Mouse (Mus musculus) midbrain, embryonic 15.5 days (tissue): ENCODE data around the gene Ctsh. TPM values are rescaled to one million over a fixed set of nuclear protein-coding genes. Genes with fewer than 3 reads are reported as not detected.

Experiments used
- ATAC-seq: fragments of 200-750 bp; cut with Nextera tagmentation; replicated peaks from 2 replicates; pipeline ENCODE4 v1.8.0; 2017; ENCODE audit warnings: moderate TSS enrichment
- H3K27ac ChIP-seq: fragments of 300-500 bp; sonication (generic); 2 replicates; pipeline ENCODE4 v1.5.1; 2015; ENCODE audit warnings: mild to moderate bottlenecking, inconsistent platforms
- H3K27me3 ChIP-seq: fragments of 300-500 bp; sonication (generic); replicated peaks from 2 replicates; pipeline ENCODE4 v1.6.1; 2015; ENCODE audit warnings: inconsistent platforms
- H3K36me3 ChIP-seq: fragments of 300-500 bp; sonication (generic); replicated peaks from 2 replicates; pipeline ENCODE4 v1.6.1; 2015; ENCODE audit warnings: inconsistent platforms
- H3K4me1 ChIP-seq: fragments of 300-500 bp; sonication (generic); 2 replicates; pipeline ENCODE4 v1.6.1; 2015; ENCODE audit warnings: inconsistent platforms
- H3K4me2 ChIP-seq: fragments of 300-500 bp; sonication (generic); 2 replicates; pipeline ENCODE4 v1.6.1; 2015; ENCODE audit warnings: inconsistent platforms, mild to moderate bottlenecking, moderate library complexity
- H3K4me3 ChIP-seq: fragments of 300-500 bp; sonication (generic); 2 replicates; pipeline ENCODE4 v1.5.1; 2015; ENCODE audit warnings: mild to moderate bottlenecking, inconsistent platforms
- H3K9ac ChIP-seq: fragments of 300-500 bp; sonication (generic); 2 replicates; pipeline ENCODE4 v1.6.1; 2015; ENCODE audit warnings: mild to moderate bottlenecking, inconsistent platforms
- H3K9me3 ChIP-seq: fragments of 300-500 bp; sonication (generic); 2 replicates; pipeline ENCODE4 v1.6.1; 2016; ENCODE audit warnings: inconsistent platforms
- WGBS: fragments of 180-500 bp; shearing (Covaris S2); methylation state at CpG from one replicate; pipeline ENCODE4 v1.1.7; 2015; ENCODE audit warnings: mixed read lengths; 5-methylcytosine and 5-hydroxymethylcytosine counted together
- polyA plus RNA-seq: library from polyadenylated mRNA; unstranded; fragments of >200 nt; fragmentation: Nextera tagmentation; extraction: Ambion mirVana; gene quantifications from 2 replicates; pipeline ENCODE4 v1.2.1, GENCODE M21; 2015

Ctsh gene
- polyA plus RNA-seq, result 21.3 and 24.0 TPM in 2 replicates

GRCm38 (mm10) chr9:90053852-90054251 lies at the start of gene Ctsh:
Ctsh (plus strand) TSS chr9:90054152.
- 76% methylated on average over 2 of the region's 2 CpGs for WGBS
- H3K4me2 ChIP-seq, result peak within 1 kb of the TSS; percentile 64
- H3K27ac ChIP-seq, result no peak within 1 kb of the TSS
- no peaks in the 10 kb centered on the region for H3K9me3 ChIP-seq
- H3K27me3 ChIP-seq, result no peaks in the 10 kb centered on the region
- peaks cover 9% of the 10 kb centered on the region for H3K4me1 ChIP-seq
- peak within 1 kb of the TSS; percentile 33 for H3K4me3 ChIP-seq
- 0 out of 2 replicates have a peak within 1 kb of the TSS, but pooled peaks have one; percentile 15 for H3K9ac ChIP-seq
- no peaks in the 10 kb centered on the region for H3K36me3 ChIP-seq
- ATAC-seq, result no peak

GRCm38 (mm10) chr9:90006432-90006831 lies 47.5 kb upstream of the Ctsh start:
- 96% methylated on average over 3 of the region's 3 CpGs for whole genome bisulfite sequencing
- Histone ChIP-seq H3K4me1 (no peaks in the 10 kb centered on the region), H3K36me3 (no peaks in the 10 kb centered on the region), H3K4me3 (no peak overlapping the region), H3K27ac (no peak overlapping the region), H3K9me3 (no peaks in the 10 kb centered on the region), H3K27me3 (no peaks in the 10 kb centered on the region), H3K4me2 (no peak overlapping the region), H3K9ac (no peak overlapping the region)
- ATAC-seq, result no peak

- Histone ChIP-seq H3K4me3 (no peak overlapping the region), H3K4me1 (no peaks in the 10 kb centered on the region), H3K4me2 (no peak overlapping the region), H3K36me3 (no peaks in the 10 kb centered on the region), H3K27ac (no peak overlapping the region), H3K27me3 (no peaks in the 10 kb centered on the region), H3K9me3 (no peaks in the 10 kb centered on the region), H3K9ac (no peak overlapping the region)
- ATAC-seq, result no peak
- WGBS, result 17% methylated on average over 2 of the region's 2 CpGs
These were observed 46.9 kb upstream of the Ctsh start for GRCm38 (mm10) chr9:90007094-90007493.

- Histone ChIP-seq H3K9me3 (no peaks in the 10 kb centered on the region), H3K4me1 (no peaks in the 10 kb centered on the region), H3K36me3 (no peaks in the 10 kb centered on the region), H3K27me3 (no peaks in the 10 kb centered on the region), H3K27ac (no peak overlapping the region), H3K4me3 (no peak overlapping the region), H3K4me2 (no peak overlapping the region), H3K9ac (no peak overlapping the region)
- WGBS, result 93% methylated on average over 6 of the region's 6 CpGs
- no peak for ATAC-seq
These were observed 45.8 kb upstream of the Ctsh start for GRCm38 (mm10) chr9:90008138-90008537.

- Histone ChIP-seq H3K4me1 (no peaks in the 10 kb centered on the region), H3K27ac (no peak overlapping the region), H3K27me3 (no peaks in the 10 kb centered on the region), H3K9me3 (no peaks in the 10 kb centered on the region), H3K9ac (no peak overlapping the region), H3K4me2 (no peak overlapping the region), H3K4me3 (no peak overlapping the region), H3K36me3 (no peaks in the 10 kb centered on the region)
- WGBS, result 59% methylated on average over 2 of the region's 2 CpGs
- no peak for ATAC-seq
These were observed 42.1 kb upstream of the Ctsh start for GRCm38 (mm10) chr9:90011849-90012248.

GRCm38 (mm10) chr9:90014649-90015048 lies 39.3 kb upstream of the Ctsh start:
- H3K4me3 ChIP-seq, result no peak overlapping the region
- WGBS, result 83% methylated on average over 3 of the region's 3 CpGs
- no peak overlapping the region for H3K9ac ChIP-seq
- H3K36me3 ChIP-seq, result no peaks in the 10 kb centered on the region
- no peaks in the 10 kb centered on the region for H3K27me3 ChIP-seq
- no peaks in the 10 kb centered on the region for H3K9me3 ChIP-seq
- no peak overlapping the region for H3K27ac ChIP-seq
- no peak overlapping the region for H3K4me2 ChIP-seq
- ATAC-seq, result no peak
- H3K4me1 ChIP-seq, result no peaks in the 10 kb centered on the region

GRCm38 (mm10) chr9:90016204-90016603 lies 37.7 kb upstream of the Ctsh start:
- no peak for ATAC-seq
- no peak overlapping the region for H3K27ac ChIP-seq
- no peak overlapping the region for H3K4me3 ChIP-seq
- no peak overlapping the region for H3K4me2 ChIP-seq
- H3K4me1 ChIP-seq, result no peaks in the 10 kb centered on the region
- 87% methylated on average over 6 of the region's 6 CpGs for WGBS
- no peaks in the 10 kb centered on the region for H3K27me3 ChIP-seq
- H3K36me3 ChIP-seq, result no peaks in the 10 kb centered on the region
- no peak overlapping the region for H3K9ac ChIP-seq
- H3K9me3 ChIP-seq, result no peaks in the 10 kb centered on the region

- no peak for ATAC-seq
- H3K4me3 ChIP-seq, result no peak overlapping the region
- no peak overlapping the region for H3K27ac ChIP-seq
- whole genome bisulfite sequencing, result 87% methylated on average over 6 of the region's 6 CpGs
- no peaks in the 10 kb centered on the region for H3K27me3 ChIP-seq
- H3K9ac ChIP-seq, result no peak overlapping the region
- H3K4me1 ChIP-seq, result no peaks in the 10 kb centered on the region
- H3K9me3 ChIP-seq, result no peaks in the 10 kb centered on the region
- no peak overlapping the region for H3K4me2 ChIP-seq
- H3K36me3 ChIP-seq, result no peaks in the 10 kb centered on the region
These were observed 33.1 kb upstream of the Ctsh start for GRCm38 (mm10) chr9:90020866-90021265.

GRCm38 (mm10) chr9:90021442-90021841 lies 32.5 kb upstream of the Ctsh start:
- ATAC-seq, result no peak

GRCm38 (mm10) chr9:90027709-90028108 lies 26.2 kb upstream of the Ctsh start:
- Histone ChIP-seq H3K27ac (no peak overlapping the region), H3K36me3 (no peaks in the 10 kb centered on the region), H3K4me2 (no peak overlapping the region), H3K4me1 (no peaks in the 10 kb centered on the region), H3K9me3 (no peaks in the 10 kb centered on the region), H3K4me3 (no peak overlapping the region), H3K9ac (no peak overlapping the region), H3K27me3 (no peaks in the 10 kb centered on the region)
- ATAC-seq, result no peak
- WGBS, result 95% methylated on average over 6 of the region's 6 CpGs

More at GRCm38 (mm10) chr9:90021442-90021841, 32.5 kb upstream of the Ctsh start:
- H3K9ac ChIP-seq, result no peak overlapping the region
- no peaks in the 10 kb centered on the region for H3K27me3 ChIP-seq
- H3K36me3 ChIP-seq, result no peaks in the 10 kb centered on the region
- no peak overlapping the region for H3K4me2 ChIP-seq
- no peaks in the 10 kb centered on the region for H3K4me1 ChIP-seq
- H3K9me3 ChIP-seq, result no peaks in the 10 kb centered on the region
- no peak overlapping the region for H3K4me3 ChIP-seq
- H3K27ac ChIP-seq, result no peak overlapping the region
- 90% methylated on average over 4 of the region's 4 CpGs for WGBS

- ATAC-seq, result no peak
These were observed 20.0 kb upstream of the Ctsh start for GRCm38 (mm10) chr9:90033922-90034321.

GRCm38 (mm10) chr9:90035168-90035567 lies 18.8 kb upstream of the Ctsh start:
- 78% methylated on average over 2 of the region's 2 CpGs for WGBS
- Histone ChIP-seq H3K27ac (no peak overlapping the region), H3K9ac (no peak overlapping the region), H3K36me3 (no peaks in the 10 kb centered on the region), H3K4me1 (no peaks in the 10 kb centered on the region), H3K4me3 (no peak overlapping the region), H3K9me3 (no peaks in the 10 kb centered on the region), H3K4me2 (no peak overlapping the region), H3K27me3 (no peaks in the 10 kb centered on the region)
- ATAC-seq, result no peak

More at GRCm38 (mm10) chr9:90033922-90034321, 20.0 kb upstream of the Ctsh start:
- H3K4me3 ChIP-seq, result no peak overlapping the region
- H3K27me3 ChIP-seq, result no peaks in the 10 kb centered on the region
- H3K4me1 ChIP-seq, result no peaks in the 10 kb centered on the region
- 81% methylated on average over 4 of the region's 4 CpGs for WGBS
- H3K9ac ChIP-seq, result no peak overlapping the region
- H3K9me3 ChIP-seq, result no peaks in the 10 kb centered on the region
- no peaks in the 10 kb centered on the region for H3K36me3 ChIP-seq
- H3K4me2 ChIP-seq, result no peak overlapping the region
- H3K27ac ChIP-seq, result no peak overlapping the region

- no peaks in the 10 kb centered on the region for H3K36me3 ChIP-seq
- WGBS, result 94% methylated on average over 3 of the region's 3 CpGs
- H3K9me3 ChIP-seq, result no peaks in the 10 kb centered on the region
- H3K4me2 ChIP-seq, result no peak overlapping the region
- H3K9ac ChIP-seq, result no peak overlapping the region
- no peak overlapping the region for H3K4me3 ChIP-seq
- no peak overlapping the region for H3K27ac ChIP-seq
- ATAC-seq, result no peak
- H3K4me1 ChIP-seq, result no peaks in the 10 kb centered on the region
- no peaks in the 10 kb centered on the region for H3K27me3 ChIP-seq
These were observed 18.2 kb upstream of the Ctsh start for GRCm38 (mm10) chr9:90035794-90036193.
